Mouse (Mus musculus) CH12.LX (cell line): ENCODE measurements around the gene Fcgr4. TPM values are rescaled to one million over a fixed set of nuclear protein-coding genes. Genes with fewer than 3 reads are reported as not detected.

ENCODE experiments used
- DNase-seq: peaks from one replicate; pipeline ENCODE4 v3.0.0-alpha.2; 2013; ENCODE audit errors: extremely low read depth
- H3K27ac ChIP-seq: 2 replicates; pipeline ENCODE4 v1.5.1; 2012; ENCODE audit warnings: low read depth, mild to moderate bottlenecking, control low read depth, moderate library complexity; ENCODE audit not compliant: insufficient read depth
- H3K27me3 ChIP-seq: replicated peaks from 2 replicates; pipeline ENCODE3; 2012; ENCODE audit warnings: inconsistent platforms
- H3K36me3 ChIP-seq, 2 experiments: replicated peaks in 1 of 2; 2 replicates each; pipeline versions ENCODE3 to v1.6.1; 2012; ENCODE audit warnings: inconsistent platforms in 1 of 2, low read length in 1 of 2, mild to moderate bottlenecking in 1 of 2, mixed read lengths in 1 of 2, moderate library complexity in 1 of 2; ENCODE audit not compliant: control insufficient read depth in 1 of 2, insufficient read depth in 1 of 2
- H3K4me1 ChIP-seq, 2 experiments: 2 replicates each; pipeline ENCODE4 v1.6.1; 2012; ENCODE audit warnings: inconsistent platforms in 1 of 2, moderate library complexity in 1 of 2; ENCODE audit not compliant: insufficient read depth in 2 of 2, control insufficient read depth in 1 of 2
- H3K4me2 ChIP-seq: 2 replicates; pipeline ENCODE4 v1.6.1; 2012; ENCODE audit warnings: low read depth, mild to moderate bottlenecking, control low read depth; ENCODE audit not compliant: poor library complexity, insufficient read depth, severe bottlenecking
- H3K4me3 ChIP-seq, 3 experiments: fragments of 150-350 bp in 1 of 3; sonication (generic) in 1 of 3; replicated peaks in 1 of 3; 2 replicates each; pipeline versions ENCODE3 to v1.5.1; 2011 to 2012; ENCODE audit warnings: low read depth in 2 of 3, low read length in 2 of 3, mild to moderate bottlenecking in 2 of 3, moderate library complexity in 2 of 3, control low read depth in 1 of 3, improper control_type of control experiment in 1 of 3, inconsistent platforms in 1 of 3, mixed read lengths in 1 of 3; ENCODE audit not compliant: poor library complexity in 1 of 3
- H3K79me2 ChIP-seq: replicated peaks from 2 replicates; pipeline ENCODE4 v1.6.1; 2012; ENCODE audit warnings: mild to moderate bottlenecking, moderate library complexity; ENCODE audit not compliant: control insufficient read depth, poor library complexity, insufficient read depth, severe bottlenecking; ENCODE audit errors: extremely low read depth
- H3K9ac ChIP-seq: 2 replicates; pipeline ENCODE4 v1.6.1; 2012; ENCODE audit warnings: low read depth, mild to moderate bottlenecking, control low read depth, moderate library complexity; ENCODE audit not compliant: insufficient read depth
- H3K9me3 ChIP-seq: replicated peaks from 2 replicates; pipeline ENCODE3; 2012; ENCODE audit warnings: low read length, inconsistent platforms, mixed read lengths
- BHLHE40 ChIP-seq: IDR thresholded peaks from 2 replicates; pipeline ENCODE4 v1.6.1; 2011; ENCODE audit warnings: mild to moderate bottlenecking, low read depth, low read length, improper control_type of control experiment
- CTCF ChIP-seq, 2 experiments: IDR thresholded peaks in 1 of 2; conservative IDR thresholded peaks in 1 of 2; 2 replicates each; pipeline ENCODE4 v1.5.1; 2011 to 2012; ENCODE audit warnings: low read depth in 2 of 2, low read length in 2 of 2, improper control_type of control experiment in 1 of 2, inconsistent platforms in 1 of 2, mild to moderate bottlenecking in 1 of 2, moderate library complexity in 1 of 2
- E2F4 ChIP-seq: IDR thresholded peaks from 2 replicates; pipeline ENCODE4 v1.6.1; 2011; ENCODE audit warnings: low read depth, low read length, improper control_type of control experiment; ENCODE audit not compliant: insufficient replicate concordance
- ELF1 ChIP-seq: IDR thresholded peaks from 2 replicates; pipeline ENCODE4 v1.6.1; 2014; ENCODE audit warnings: low read depth, mild to moderate bottlenecking, inconsistent platforms, low read length, improper control_type of control experiment
- EP300 ChIP-seq: IDR thresholded peaks from 2 replicates; pipeline ENCODE4 v1.6.1; 2011; ENCODE audit warnings: low read length, improper control_type of control experiment
- ETS1 ChIP-seq: conservative IDR thresholded peaks from 2 replicates; pipeline ENCODE4 v1.6.1; 2012; ENCODE audit warnings: low read depth, mild to moderate bottlenecking, inconsistent platforms, low read length, improper control_type of control experiment, moderate library complexity
- GABPA ChIP-seq: IDR thresholded peaks from 2 replicates; pipeline ENCODE4 v1.6.1; 2012; ENCODE audit warnings: low read depth, low read length, improper control_type of control experiment, inconsistent platforms; ENCODE audit not compliant: insufficient replicate concordance
- HCFC1 ChIP-seq: IDR thresholded peaks from 2 replicates; pipeline ENCODE4 v1.6.1; 2012; ENCODE audit warnings: low read depth, mild to moderate bottlenecking, inconsistent platforms, low read length, improper control_type of control experiment
- IRF4 ChIP-seq: IDR thresholded peaks from 2 replicates; pipeline ENCODE4 v1.6.1; 2014; ENCODE audit warnings: low read depth, mild to moderate bottlenecking, inconsistent platforms, low read length, improper control_type of control experiment
- KAT2A ChIP-seq: IDR thresholded peaks from 2 replicates; pipeline ENCODE4 v1.6.1; 2012; ENCODE audit warnings: low read length, improper control_type of control experiment, inconsistent platforms; ENCODE audit not compliant: insufficient replicate concordance
- MAX ChIP-seq: IDR thresholded peaks from 2 replicates; pipeline ENCODE4 v1.6.1; 2011; ENCODE audit warnings: low read length, improper control_type of control experiment
- MAZ ChIP-seq: IDR thresholded peaks from 2 replicates; pipeline ENCODE4 v1.6.1; 2012; ENCODE audit warnings: low read depth, mild to moderate bottlenecking, inconsistent platforms, low read length, improper control_type of control experiment, moderate library complexity
- NRF1 ChIP-seq: IDR thresholded peaks from 2 replicates; pipeline ENCODE4 v1.6.1; 2014; ENCODE audit warnings: low read depth, mild to moderate bottlenecking, inconsistent platforms, low read length, improper control_type of control experiment, moderate library complexity
- POLR2A ChIP-seq: IDR thresholded peaks from 2 replicates; pipeline ENCODE4 v1.6.1; 2011; ENCODE audit warnings: low read depth, mild to moderate bottlenecking, improper control_type of control experiment, low read length
- RAD21 ChIP-seq: IDR thresholded peaks from 2 replicates; pipeline ENCODE4 v1.6.1; 2011; ENCODE audit warnings: low read depth, mild to moderate bottlenecking, low read length, improper control_type of control experiment, moderate library complexity
- RCOR1 ChIP-seq: conservative IDR thresholded peaks from 2 replicates; pipeline ENCODE4 v1.6.1; 2012; ENCODE audit warnings: low read depth, mild to moderate bottlenecking, inconsistent platforms, low read length, improper control_type of control experiment
- TCF12 ChIP-seq: IDR thresholded peaks from 2 replicates; pipeline ENCODE4 v1.6.1; 2014; ENCODE audit warnings: low read depth, mild to moderate bottlenecking, inconsistent platforms, low read length, improper control_type of control experiment
- UBTF ChIP-seq: IDR thresholded peaks from 2 replicates; pipeline ENCODE4 v1.6.1; 2012; ENCODE audit warnings: low read depth, mild to moderate bottlenecking, inconsistent platforms, low read length, improper control_type of control experiment, moderate library complexity
- USF1 ChIP-seq: IDR thresholded peaks from 2 replicates; pipeline ENCODE4 v1.6.1; 2014; ENCODE audit warnings: low read depth, mild to moderate bottlenecking, inconsistent platforms, low read length, improper control_type of control experiment
- ZMIZ1 ChIP-seq: IDR thresholded peaks from 2 replicates; pipeline ENCODE4 v1.6.1; 2012; ENCODE audit warnings: low read depth, mild to moderate bottlenecking, inconsistent platforms, low read length, improper control_type of control experiment
- ZNF384 ChIP-seq: IDR thresholded peaks from 2 replicates; pipeline ENCODE4 v1.6.1; 2012; ENCODE audit warnings: low read depth, low read length, improper control_type of control experiment, inconsistent platforms
- dilution Hi-C: fragments of 300-500 bp; cut with MboI; formaldehyde crosslinking; loops from 2 replicates; pipeline ENCODE4 v1.14.3; 2020; ENCODE audit warnings: low sequenced_read_pairs; ENCODE audit not compliant: extremely low pct_unique_long_range_greater_than_20kb, extremely low pct_ligation_motif_present
- in situ Hi-C: fragments of 300-500 bp; cut with MboI; formaldehyde crosslinking; loops from 3 replicates; pipeline ENCODE4 v1.14.3; 2019; ENCODE audit warnings: low sequenced_read_pairs, low pct_ligation_motif_present, low pct_unique_long_range_greater_than_20kb, mixed read lengths
- polyA plus RNA-seq: library from polyadenylated mRNA; unstranded; fragments of >175 nt; gene quantifications from 2 replicates; pipeline ENCODE4 v1.2.1, GENCODE M21; 2012; ENCODE audit warnings: low read depth; ENCODE audit not compliant: insufficient read length
- total RNA-seq, 2 experiments: library from RNA; depleted of rRNA; stranded (reverse); fragments of 300-350 nt in 1 of 2; fragments of >200 nt in 1 of 2; gene quantifications; 2 replicates each; pipeline ENCODE4 v1.2.3; 2012 to 2014

The Fcgr4 gene
- total and polyA plus RNA-seq, 3 experiments = 41.8 to 56.8 (median 52.8) TPM

GRCm38 (mm10) chr1:171053305-171053704 is 34.6 kb downstream of the Fcgr4 start:
- Histone ChIP-seq H3K79me2 (no peaks in the 10 kb centered on the region), H3K27me3 (no peaks in the 10 kb centered on the region), H3K4me2 (no peak overlapping the region), H3K9me3 (peaks cover 11% of the 10 kb centered on the region), H3K4me3 (no peak overlapping the region), H3K36me3 (peaks cover 0 to 3% of the 10 kb centered on the region in 2 experiments), H3K27ac (no peak overlapping the region), H3K9ac (no peak overlapping the region), H3K4me1 (peaks cover 9 to 26% of the 10 kb centered on the region in 2 experiments)
- TF ChIP-seq MAX (no peak), USF1 (no peak), RAD21 (no peak)
- no peak for DNase-seq
- dilution Hi-C loops = no loop called here
- in situ Hi-C loops = no loop called here

GRCm38 (mm10) chr1:171057253-171057652 is 38.5 kb downstream of the Fcgr4 start:
- H3K79me2 ChIP-seq = no peaks in the 10 kb centered on the region
- H3K4me1 ChIP-seq = peaks cover 0 to 19% of the 10 kb centered on the region in 2 experiments; a peak in 3 of 4 replicates
- in situ Hi-C loops = no loop called here
- H3K4me2 ChIP-seq = no peak overlapping the region
- no peak overlapping the region for H3K9ac ChIP-seq
- dilution Hi-C loops = no loop called here
- peaks cover 10% of the 10 kb centered on the region for H3K9me3 ChIP-seq
- no peak for DNase-seq
- no peak overlapping the region for H3K27ac ChIP-seq
- no peak for TF ChIP-seq ETS1
- no peak for TF ChIP-seq BHLHE40
- TF ChIP-seq GABPA = no peak
- no peak for TF ChIP-seq UBTF
- no peak for TF ChIP-seq CTCF (conservative IDR thresholded peaks at IDR 0.05 in 1 of 2, IDR thresholded peaks at IDR 0.05 in 1 of 2; ENCODE audit: low read depth in 2 of 2, low read length in 2 of 2)
- no peak for TF ChIP-seq ZNF384
- TF ChIP-seq HCFC1 = no peak
- TF ChIP-seq TCF12 = no peak
- no peak for TF ChIP-seq NRF1
- TF ChIP-seq, all 38 proteins: peak for 0
- no peak overlapping the region for H3K4me3 ChIP-seq
- H3K36me3 ChIP-seq = peaks cover 0 to 3% of the 10 kb centered on the region in 2 experiments
- H3K27me3 ChIP-seq = no peaks in the 10 kb centered on the region

- dilution Hi-C loops = no loop called here
- H3K4me2 ChIP-seq = peak overlapping the region; percentile 67
- H3K9ac ChIP-seq = peak overlapping the region; percentile 7
These were observed 40.5 kb downstream of the Fcgr4 start for GRCm38 (mm10) chr1:171059203-171059602.

More at GRCm38 (mm10) chr1:171059203-171059602, 40.5 kb downstream of the Fcgr4 start:
- H3K4me1 ChIP-seq = peaks cover 0 to 21% of the 10 kb centered on the region in 2 experiments; a peak in 3 of 4 replicates
- TF ChIP-seq MAZ (0 out of 2 replicates have a peak, but pooled peaks have one; percentile 25), EP300 (peak; percentile 51; the same call in 1 of the 2 replicates), HCFC1 (no peak), KAT2A (no peak), UBTF (no peak), RCOR1 (0 out of 2 replicates have a peak, but pooled peaks have one; percentile 63), ZMIZ1 (no peak), ELF1 (no peak), IRF4 (0 out of 2 replicates have a peak, but pooled peaks have one; percentile 9), POLR2A (no peak), BHLHE40 (peak; percentile 40; the same call in 1 of the 2 replicates), RAD21 (no peak), E2F4 (no peak)
- H3K27ac ChIP-seq = peak overlapping the region; percentile 12
- DNase-seq = peak; percentile 29
- H3K79me2 ChIP-seq = no peaks in the 10 kb centered on the region
- no peaks in the 10 kb centered on the region for H3K27me3 ChIP-seq
- no peaks in the 10 kb centered on the region for H3K36me3 ChIP-seq
- peaks cover 9% of the 10 kb centered on the region for H3K9me3 ChIP-seq
- H3K4me3 ChIP-seq = peak overlapping the region in 1 of 3 experiments; percentile 32
- in situ Hi-C loops = no loop called here
